Mouse (Mus musculus): ENCODE data around the gene Asap2. TPM values are rescaled to one million over a fixed set of nuclear protein-coding genes. Genes with fewer than 3 reads are reported as not detected.
A peak's percentile ranks its signal among the peaks of the same experiment; 100 is the strongest.
"Not testable (repeated sequence)": the region's sequence is repeated elsewhere in the genome, so short reads cannot be mapped to it uniquely, and the experiment has no call there.

Gene Asap2
- 1 to 10 TPM; 4.4 to 4.9 TPM for total RNA-seq (2021)
- long read RNA-seq, experiment 1, partial matches to known transcripts = 0 of 2 reads
- long read RNA-seq, experiment 1, other reads (novel, unspliced or antisense) = 0 of 2 reads
- long read RNA-seq, experiment 2, partial matches to known transcripts = 1 of 1 reads
- long read RNA-seq, experiment 2, other reads (novel, unspliced or antisense) = 0 of 1 reads

- DNase-seq (ENCODE audit: low spot score) = peak; percentile 22
Measured at GRCm38 (mm10) chr12:20990132-20990531, at the start of gene Asap2. Gene Asap2 (plus strand): TSS chr12:20990459.

DNA sequence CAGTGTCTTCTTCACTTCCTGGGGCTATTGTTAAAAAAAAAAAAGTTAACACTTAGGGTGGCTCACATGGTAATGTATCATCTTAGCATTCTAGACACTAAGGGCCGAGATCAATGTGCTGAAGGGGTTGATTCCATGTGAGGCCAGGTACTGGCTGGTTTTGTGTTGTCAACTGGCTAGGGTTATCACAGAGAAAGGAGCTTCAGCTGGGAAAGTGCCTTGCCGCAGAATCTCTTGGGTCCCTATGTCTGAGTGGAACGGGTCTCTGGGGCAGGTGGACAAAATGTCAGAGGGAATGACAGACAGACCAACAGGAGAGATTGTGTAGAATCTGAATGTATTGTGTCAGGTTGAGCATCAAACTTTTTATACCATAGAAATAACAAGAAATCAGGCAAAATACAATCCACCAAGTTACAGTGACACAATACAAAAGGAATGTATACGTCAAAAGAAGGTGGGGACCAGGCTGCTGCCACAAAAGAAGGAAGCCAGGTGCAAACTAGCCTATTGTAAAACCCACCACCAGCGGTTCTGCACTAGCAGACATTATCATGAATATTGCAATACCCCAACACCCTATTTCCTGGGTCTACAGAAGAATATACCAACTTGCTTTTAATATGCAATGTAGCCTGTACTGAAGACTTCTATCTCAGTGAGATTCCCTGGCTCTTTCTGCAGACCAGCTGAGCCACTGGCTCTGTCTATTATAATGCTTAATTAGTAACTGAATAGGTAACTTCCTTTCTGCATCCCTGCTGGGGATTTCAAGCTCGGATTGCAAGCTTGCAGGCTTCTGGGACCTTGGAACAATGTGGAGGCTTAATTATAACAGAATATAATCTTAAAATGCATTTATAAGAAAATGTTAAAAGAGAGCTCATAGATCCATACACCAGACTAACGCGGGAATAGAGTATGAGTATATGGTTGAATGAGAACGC, 42.9 kb upstream of the Asap2 start:
- not testable (repeated sequence) for DNase-seq (ENCODE audit: low spot score)

- DNase-seq (ENCODE audit: low spot score) = not testable (repeated sequence)
Measured at GRCm38 (mm10) chr12:20990579-20990978, 320 bp downstream of the Asap2 start.

GRCm38 (mm10) chr12:21030875-21031274, 40.6 kb downstream of the Asap2 start:
- not testable (repeated sequence) for DNase-seq (ENCODE audit: low spot score)

DNA sequence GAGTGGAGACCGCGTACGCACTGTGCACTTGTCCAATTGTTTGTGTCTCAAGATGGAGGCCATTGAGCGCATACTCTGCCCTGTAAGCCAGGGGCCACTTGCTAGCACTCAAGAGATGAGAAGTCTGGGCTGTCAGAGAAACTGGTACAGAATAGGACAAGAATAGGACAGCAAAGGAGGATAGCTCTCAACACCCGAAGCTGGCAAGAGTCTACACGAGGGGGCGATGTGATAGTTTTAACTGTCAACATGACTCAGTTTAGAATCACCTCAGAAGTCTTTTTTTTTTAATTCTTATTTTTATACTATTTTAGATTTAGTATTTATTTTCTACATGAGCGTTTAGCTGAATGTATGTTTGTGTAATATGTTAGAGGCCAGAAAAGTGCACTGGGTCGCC, 56.5 kb downstream of the Asap2 start:
- not testable (repeated sequence) for DNase-seq (ENCODE audit: low spot score)

- peak; percentile 67 for DNase-seq (ENCODE audit: low spot score)
Measured at GRCm38 (mm10) chr12:21075731-21076130, 85.5 kb downstream of the Asap2 start.

- not testable (repeated sequence) for DNase-seq (ENCODE audit: low spot score)
Measured at GRCm38 (mm10) chr12:21090168-21090567, 99.9 kb downstream of the Asap2 start.

GRCm38 (mm10) chr12:21092446-21092845, 102.2 kb downstream of the Asap2 start:
- DNase-seq (ENCODE audit: low spot score) = not testable (repeated sequence)

DNA sequence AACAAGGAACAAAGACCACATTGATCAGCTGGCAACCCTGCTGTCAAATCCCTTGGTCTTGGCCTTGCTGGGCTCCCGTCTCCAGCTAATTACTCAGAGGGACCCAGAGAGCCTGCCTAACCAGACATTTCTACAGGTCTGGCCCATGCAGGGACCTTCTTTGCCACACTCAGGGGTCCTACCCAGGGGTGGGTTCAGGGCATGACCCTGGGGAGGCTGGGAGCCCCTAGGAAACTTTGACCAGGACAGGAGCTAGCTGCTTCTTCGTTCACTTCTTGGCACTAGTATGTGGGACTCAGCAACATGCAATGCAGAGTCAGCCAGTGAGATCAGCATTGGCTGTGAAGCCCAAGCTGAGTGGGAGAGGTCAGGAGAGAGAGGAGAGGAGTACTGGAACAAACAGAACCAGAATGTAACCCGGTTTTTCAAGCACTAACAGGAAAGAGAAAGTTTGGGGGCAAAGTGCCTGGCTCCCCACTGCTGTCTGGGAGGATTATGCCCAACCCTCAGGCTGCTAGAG, 107.6 kb downstream of the Asap2 start:
- peak; percentile 14 for DNase-seq (ENCODE audit: low spot score)

GRCm38 (mm10) chr12:21111116-21111475, 120.8 kb downstream of the Asap2 start:
- not testable (repeated sequence) for DNase-seq (ENCODE audit: low spot score)

- DNase-seq (ENCODE audit: low spot score) = peak; percentile 71
Measured at GRCm38 (mm10) chr12:21111476-21112452, 121.5 kb downstream of the Asap2 start.

- DNase-seq (ENCODE audit: low spot score) = peak; percentile 53
Measured at GRCm38 (mm10) chr12:21112453-21112857, 122.2 kb downstream of the Asap2 start.

DNA sequence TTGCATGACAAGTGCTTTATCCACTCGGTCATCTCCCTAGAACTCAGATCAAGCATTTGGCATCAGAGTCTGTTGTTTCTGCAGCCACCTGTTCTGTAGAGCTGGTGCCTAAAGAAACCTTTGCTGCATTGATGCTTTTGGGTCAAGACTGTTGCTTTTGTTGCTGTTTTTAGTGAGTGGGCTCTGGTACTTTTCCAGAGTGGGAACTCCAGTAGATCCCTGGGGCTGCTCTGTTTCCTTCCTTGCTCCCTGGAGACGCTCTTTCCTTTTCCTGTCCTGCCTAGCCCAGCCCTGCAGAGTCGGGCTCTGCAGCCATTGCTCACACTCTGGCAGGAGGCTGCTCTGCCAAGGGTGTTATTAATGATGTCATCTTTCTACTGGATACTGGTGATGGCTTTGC, 129.2 kb downstream of the Asap2 start:
- DNase-seq (ENCODE audit: low spot score) = no peak

GRCm38 (mm10) chr12:21122818-21123217, 132.6 kb downstream of the Asap2 start:
- DNase-seq (ENCODE audit: low spot score) = no peak

DNA sequence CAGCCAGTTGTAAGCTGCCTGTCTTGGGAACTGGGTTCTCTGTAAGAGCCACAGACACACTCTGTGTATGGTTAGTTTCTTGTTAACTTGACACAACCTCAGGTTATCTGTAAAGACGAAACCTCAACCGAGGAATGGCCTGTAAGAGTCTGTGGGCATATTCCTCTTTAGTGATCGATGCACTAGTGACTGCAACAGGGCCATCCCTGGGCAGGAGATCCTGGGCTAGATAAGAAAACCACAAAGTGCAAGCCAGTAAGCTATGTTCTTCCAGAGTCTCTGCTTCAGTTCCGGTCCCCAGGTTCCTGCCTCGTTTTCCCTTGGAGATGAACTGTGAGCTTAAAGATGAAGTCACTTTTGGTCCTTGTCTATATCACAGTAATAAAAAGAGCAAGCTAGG, 133.4 kb downstream of the Asap2 start:
- no peak for DNase-seq (ENCODE audit: low spot score)

- no peak for DNase-seq (ENCODE audit: low spot score)
Measured at GRCm38 (mm10) chr12:21125675-21126470, 135.6 kb downstream of the Asap2 start.

DNA sequence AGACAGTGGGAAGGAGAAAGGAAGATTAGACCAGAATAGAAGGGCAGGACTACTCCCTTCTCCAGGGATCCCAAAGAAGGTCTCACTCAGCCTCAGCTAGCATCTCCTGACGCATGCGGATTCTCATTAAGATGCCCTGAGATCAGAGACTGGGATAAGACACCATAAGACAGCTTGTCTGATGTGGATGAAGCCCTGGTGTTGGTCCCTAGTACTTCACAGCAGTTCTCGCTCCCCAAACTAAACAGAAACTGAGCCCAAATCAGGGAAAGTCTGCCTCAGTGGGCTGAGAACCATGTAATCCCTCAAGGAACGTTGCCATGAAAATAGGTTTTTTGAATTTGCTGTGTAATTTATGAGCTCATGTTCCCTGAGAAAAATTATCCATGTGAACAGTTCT, 136.3 kb downstream of the Asap2 start:
- DNase-seq (ENCODE audit: low spot score) = no peak

GRCm38 (mm10) chr12:21128930-21129869, 138.9 kb downstream of the Asap2 start:
- no peak for DNase-seq (ENCODE audit: low spot score)

DNA sequence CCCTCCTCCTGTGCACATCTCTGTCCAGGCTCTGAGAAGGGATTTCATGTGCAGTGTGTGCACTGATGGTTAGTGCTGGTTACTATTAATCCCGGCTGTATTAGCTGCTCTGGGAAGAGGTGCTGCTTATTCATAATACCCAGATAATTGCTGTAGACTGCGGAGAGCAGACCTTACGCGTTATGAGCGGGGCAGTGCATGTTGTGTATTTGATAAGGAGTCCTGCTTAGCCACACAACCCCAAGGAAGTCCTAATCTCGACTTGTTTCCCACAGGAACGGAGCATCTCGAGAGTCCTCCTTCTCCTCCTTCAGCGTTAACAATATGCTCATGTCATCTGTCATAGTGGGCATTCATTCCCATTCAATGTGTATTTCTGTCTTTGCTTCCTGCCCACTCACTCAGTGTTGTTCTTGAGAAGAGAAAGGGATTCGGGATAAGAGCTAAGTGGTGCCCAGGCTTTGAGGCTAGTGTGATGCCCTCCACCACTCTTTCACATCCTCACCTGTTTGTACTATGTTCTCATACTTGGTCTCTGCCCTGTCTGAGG, 140.1 kb downstream of the Asap2 start:
- no peak for DNase-seq (ENCODE audit: low spot score)
